ENCODE assay signal across 15 mouse cellular contexts in the genomic region with DNA sequence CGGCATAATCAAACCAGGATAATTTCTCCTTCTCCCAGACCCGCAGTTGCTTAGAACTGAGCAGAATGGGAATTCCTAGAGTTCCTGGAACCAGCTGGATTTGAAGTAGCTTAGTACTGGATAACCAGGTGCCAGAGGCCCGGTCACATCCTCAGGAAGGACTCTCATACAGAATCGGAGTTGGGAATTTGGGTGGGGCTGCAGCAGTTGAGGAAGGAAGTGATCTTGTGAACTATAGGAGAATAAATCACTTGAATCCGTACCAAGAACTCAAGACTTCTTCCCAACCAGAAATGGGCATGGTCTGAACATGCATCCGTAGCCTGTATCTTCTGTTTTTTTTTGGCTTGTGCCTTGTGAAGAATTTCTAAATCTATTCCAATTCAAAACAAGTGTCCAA.
"Had no signal": no experiment of that assay in that cellular context is flagged by ENCODE, and none has a peak within 500 bp of the region (broad histone marks: within the 10 kb centered on the region; RNA-seq: fewer than 3 reads in every experiment).

No protein-coding gene starts in this region.

- H3K4me1 ChIP-seq: intestine, embryonic 15.5 days; liver, embryonic 15.5 days; lung, embryonic 15.5 days had no signal

- H3K36me3 ChIP-seq: intestine, embryonic 15.5 days; liver, embryonic 15.5 days had no signal

- H3K4me3 ChIP-seq: intestine, embryonic 15.5 days; left cerebral cortex, adult 2 months; liver, embryonic 12.5 days; liver, embryonic 15.5 days; lung, embryonic 15.5 days; megakaryocyte, embryonic 14.5 days; midbrain, embryonic 10.5 days; midbrain, embryonic 13.5 days had no signal

- DNase-seq: layer of hippocampus, postnatal 36 days; lung, adult 18-20 months; lung, postnatal 10 days; lung, postnatal 36 days; thymus, adult 18-20 months; thymus, postnatal 36 days had no signal

- H3K9me3 ChIP-seq: intestine, embryonic 15.5 days; liver, embryonic 12.5 days; liver, embryonic 15.5 days; lung, embryonic 15.5 days; megakaryocyte, embryonic 14.5 days; midbrain, embryonic 10.5 days; midbrain, embryonic 13.5 days had no signal

- ATAC-seq: intestine, embryonic 15.5 days; liver, embryonic 12.5 days; midbrain, embryonic 13.5 days; midbrain, embryonic 16.5 days had no signal

- H3K9ac ChIP-seq: intestine, embryonic 15.5 days; liver, embryonic 12.5 days; liver, embryonic 15.5 days; lung, embryonic 15.5 days; midbrain, embryonic 13.5 days had no signal

- H3K27me3 ChIP-seq: intestine, embryonic 15.5 days; liver, embryonic 12.5 days; liver, embryonic 15.5 days; lung, embryonic 15.5 days; megakaryocyte, embryonic 14.5 days; midbrain, embryonic 13.5 days had no signal

- H3K27ac ChIP-seq: intestine, embryonic 15.5 days; left cerebral cortex, adult 2 months; liver, embryonic 12.5 days; liver, embryonic 15.5 days; lung, embryonic 15.5 days; midbrain, embryonic 10.5 days; midbrain, embryonic 13.5 days had no signal

- H3K4me2 ChIP-seq: intestine, embryonic 15.5 days; liver, embryonic 12.5 days; liver, embryonic 15.5 days; lung, embryonic 15.5 days; midbrain, embryonic 13.5 days had no signal
